Mouse (Mus musculus) right cerebral cortex, postnatal 10 days (tissue): Measurements from ENCODE around the gene Sox6.

ENCODE experiments used
- DNase-seq, 2 experiments: peaks; one replicate each; pipeline ENCODE4 v3.0.0; 2021; ENCODE audit warnings: low spot score in 2 of 2

Sox6 gene

GRCm38 (mm10) chr7:115550197-115550804 lies 488.3 kb downstream of the Sox6 start:
- DNase-seq: no peak

DNA sequence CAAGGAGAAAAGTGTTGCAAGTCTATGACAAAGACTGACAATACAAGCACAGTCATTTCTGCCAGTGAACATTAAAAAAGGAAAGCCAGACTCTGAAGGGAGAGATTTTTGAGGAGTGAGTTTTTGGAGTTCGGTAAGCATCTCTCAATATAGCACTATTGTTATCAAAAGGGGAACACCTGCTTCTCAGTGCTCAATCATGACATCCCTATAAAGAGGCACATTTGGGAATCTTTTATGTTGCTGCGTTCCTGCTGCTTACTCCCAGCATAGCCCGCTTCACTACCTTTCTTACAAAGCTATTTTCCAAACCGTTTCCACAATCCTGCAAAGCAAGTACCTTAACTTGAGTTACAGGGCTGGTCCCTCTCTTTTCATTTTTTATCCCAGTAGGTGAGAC lies 488.9 kb downstream of the Sox6 start:
- DNase-seq: no peak

GRCm38 (mm10) chr7:115545585-115546374 lies 492.8 kb downstream of the Sox6 start:
- no peak for DNase-seq

DNA sequence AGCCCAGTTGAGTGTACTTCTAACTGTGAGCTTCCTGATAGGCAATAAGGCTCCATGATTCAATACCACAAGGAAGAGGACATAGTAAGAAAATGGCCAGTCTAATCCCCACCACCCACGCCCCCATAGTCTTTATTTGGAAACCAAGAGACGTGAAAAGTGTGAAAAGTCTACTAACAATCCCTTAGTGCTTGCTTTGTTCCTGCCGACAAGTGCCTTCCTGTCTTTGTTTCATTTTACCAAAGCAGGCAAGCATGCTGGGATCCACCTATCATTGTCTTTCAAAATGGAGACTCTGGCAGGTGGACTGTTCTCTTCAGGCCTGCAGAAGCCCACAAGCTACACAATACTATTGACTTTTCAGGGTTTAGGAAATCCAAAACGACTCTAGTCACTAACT lies 495.0 kb downstream of the Sox6 start:
- DNase-seq: no peak

- DNase-seq: no peak
These were observed 498.3 kb downstream of the Sox6 start for GRCm38 (mm10) chr7:115540261-115540660.

DNA sequence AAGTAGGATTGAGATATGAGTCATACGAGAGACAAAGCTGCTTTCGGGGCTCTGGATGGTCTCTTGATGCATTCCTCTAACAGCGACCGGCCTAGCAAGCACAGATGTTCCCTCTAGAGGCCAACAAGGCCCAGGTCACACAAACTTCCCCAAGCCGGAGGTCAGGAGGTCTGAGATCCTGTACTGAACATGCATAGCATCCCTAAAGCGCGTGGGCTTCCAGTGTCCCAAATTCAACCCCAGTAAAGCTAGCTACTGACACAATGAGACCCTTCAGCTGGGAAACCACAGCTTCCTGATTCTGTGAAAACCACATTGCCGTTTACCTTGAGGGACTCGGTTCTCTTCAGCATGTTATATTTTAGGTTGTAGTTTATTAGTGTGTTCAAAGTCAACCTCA lies 499.6 kb downstream of the Sox6 start:
- DNase-seq: no peak

GRCm38 (mm10) chr7:115537636-115538035 lies 501.0 kb downstream of the Sox6 start:
- peak in 1 of 2 experiments; percentile 22 for DNase-seq

GRCm38 (mm10) chr7:115536521-115536920 lies 502.1 kb downstream of the Sox6 start:
- DNase-seq: no peak

DNA sequence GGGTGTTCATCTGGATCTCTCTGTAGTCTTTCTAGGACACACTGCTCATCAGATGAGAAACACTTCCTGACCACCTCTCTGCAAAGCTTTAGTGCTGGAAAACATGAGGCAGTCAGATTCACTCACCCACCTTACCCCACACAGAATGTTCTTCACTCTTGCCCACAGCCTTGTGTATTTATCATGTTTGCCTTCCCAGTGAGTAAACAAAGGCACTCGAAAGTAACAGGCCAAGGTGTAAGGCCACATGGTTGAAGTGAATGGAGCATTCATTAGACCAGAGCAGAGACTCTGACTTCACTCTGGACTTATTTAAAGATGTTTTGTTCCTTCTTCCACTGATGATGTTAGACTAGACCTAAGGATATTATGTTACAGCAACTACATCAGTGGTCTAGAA lies 506.7 kb downstream of the Sox6 start:
- no peak for DNase-seq

DNA sequence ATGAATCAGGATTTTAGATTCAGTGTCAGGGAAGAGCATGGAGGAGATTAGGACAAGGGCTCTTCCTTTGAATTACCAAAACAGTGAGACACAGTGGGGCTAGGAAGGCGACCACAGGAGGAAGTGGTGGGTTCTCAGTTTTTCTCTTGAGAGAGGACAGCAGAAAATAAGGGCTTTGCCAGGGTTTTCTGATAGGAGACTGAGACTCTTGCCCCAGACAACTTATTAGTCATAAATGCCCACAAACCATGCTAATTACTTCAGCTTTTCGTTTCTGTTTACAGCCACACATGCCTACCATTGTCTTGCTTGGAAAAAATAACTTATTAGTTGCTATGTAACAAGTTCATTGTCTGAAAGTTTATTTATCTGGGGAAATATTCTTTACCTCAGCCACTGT lies 507.4 kb downstream of the Sox6 start:
- DNase-seq: no peak

DNA sequence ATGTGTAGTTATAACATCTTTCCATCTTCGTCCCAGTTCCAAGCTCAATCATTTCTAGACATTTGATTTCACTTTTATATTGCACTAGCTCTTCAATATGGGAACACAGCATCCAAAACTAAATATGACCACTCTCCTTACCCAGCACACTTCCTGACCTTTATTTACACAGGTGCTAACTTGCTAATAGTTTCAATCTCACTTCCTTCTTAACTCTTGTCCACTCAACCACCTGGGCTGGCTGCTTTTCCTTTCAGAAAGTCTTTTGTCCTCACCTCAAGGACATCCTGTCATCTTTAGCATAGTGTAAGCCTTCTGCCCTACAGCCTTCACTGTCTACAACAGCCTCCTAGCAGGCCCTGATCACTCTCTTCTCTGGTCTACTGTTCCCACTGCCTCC lies 520.9 kb downstream of the Sox6 start:
- DNase-seq: no peak

DNA sequence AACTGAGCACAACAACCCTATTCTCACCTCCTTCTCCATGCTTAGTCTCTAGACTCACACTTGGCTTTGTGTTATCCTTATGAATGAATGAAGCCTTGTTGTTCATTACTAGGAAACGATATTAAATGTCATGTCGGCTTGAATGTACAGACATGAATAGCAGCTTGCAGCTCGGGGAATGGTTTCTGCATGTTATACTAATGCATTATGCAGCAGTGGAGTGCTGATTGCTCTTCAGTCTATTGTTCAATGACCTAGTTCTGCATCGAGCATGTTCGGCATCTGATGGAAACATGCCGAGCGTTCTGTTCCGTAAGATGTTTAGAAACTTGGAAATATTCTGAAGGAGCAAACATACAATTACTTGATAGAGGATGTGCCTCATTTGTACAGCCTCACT lies 524.9 kb downstream of the Sox6 start:
- no peak for DNase-seq

- DNase-seq: no peak
These were observed 526.8 kb downstream of the Sox6 start for GRCm38 (mm10) chr7:115511777-115512176.

- no peak for DNase-seq
These were observed 527.5 kb downstream of the Sox6 start for GRCm38 (mm10) chr7:115511091-115511490.

DNA sequence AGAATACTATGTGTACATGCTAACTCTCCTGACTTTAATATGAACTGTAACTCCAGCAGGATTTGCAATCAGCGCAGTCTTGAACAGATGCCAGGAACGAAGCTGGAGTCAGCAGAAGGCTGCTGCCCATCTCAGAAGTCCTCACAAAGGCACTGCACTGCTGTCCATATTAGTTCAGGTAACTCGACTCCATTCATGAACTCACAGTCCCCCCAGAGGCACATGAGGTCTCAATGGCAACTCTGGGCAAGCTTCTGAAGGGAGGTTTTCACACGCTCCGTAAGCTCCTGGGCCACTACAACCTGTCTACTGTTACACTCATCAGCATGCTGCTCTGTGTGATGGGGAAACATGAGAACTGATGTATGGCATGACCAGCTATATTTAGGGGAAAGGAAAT lies 528.6 kb downstream of the Sox6 start:
- DNase-seq: no peak

DNA sequence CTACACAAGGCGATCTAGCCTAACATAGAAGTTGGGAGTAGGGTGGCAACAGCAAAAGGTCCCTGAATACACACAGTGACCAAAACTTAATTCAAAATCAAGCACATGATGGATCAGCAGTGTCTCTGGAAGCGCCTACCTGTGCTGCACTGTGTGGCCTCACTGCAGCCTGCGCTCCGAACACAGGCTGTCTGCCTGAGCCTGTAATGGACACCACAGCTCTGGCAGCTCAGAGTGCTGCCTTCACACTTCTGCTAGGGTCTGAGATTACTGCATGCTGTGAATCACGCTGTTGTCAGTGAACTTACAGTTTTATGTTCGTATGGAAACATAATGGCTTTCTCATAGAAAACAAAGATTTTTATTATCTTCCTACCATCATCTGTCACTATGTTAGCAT lies 532.2 kb downstream of the Sox6 start:
- no peak for DNase-seq

DNA sequence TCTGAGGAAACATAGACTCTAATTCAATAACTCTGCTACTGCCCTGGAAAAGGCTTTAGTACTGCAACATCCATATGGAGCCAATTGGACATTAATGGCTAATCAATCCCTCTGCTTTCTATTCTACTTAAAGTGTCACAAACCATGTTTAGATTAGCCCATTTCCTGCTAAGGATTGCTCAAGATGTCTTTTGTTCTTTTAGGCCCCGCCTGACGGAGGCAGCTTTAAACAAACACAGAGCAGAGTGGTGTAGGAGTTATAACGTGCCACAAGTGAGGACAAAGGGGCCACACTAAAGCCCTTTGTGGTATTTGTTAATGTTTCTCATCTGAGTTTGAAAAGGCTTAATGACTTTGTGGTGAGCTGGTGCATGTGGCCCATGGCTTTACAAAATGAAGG lies 537.1 kb downstream of the Sox6 start:
- DNase-seq: no peak

GRCm38 (mm10) chr7:115500825-115501224 lies 537.8 kb downstream of the Sox6 start:
- no peak for DNase-seq

DNA sequence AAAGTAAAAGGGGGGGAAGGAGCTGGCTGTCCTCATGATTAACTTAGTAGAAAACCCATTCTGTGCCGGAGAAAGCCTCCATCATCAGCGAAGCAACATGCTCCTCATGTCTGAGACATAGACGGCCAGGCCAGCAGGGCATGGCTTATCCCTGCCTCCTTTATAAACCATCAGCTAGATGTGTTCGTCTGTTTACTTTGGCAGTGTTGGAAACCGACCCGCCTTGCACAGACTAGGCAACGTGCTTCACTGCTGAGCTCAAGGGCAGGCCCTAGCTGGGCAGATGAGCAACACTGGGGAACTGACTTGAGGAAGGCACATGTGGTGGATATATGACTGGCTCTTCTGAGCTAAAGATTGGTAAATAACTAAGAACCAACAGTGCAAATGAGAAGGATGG lies 538.4 kb downstream of the Sox6 start:
- DNase-seq: no peak

GRCm38 (mm10) chr7:115491721-115492120 lies 546.9 kb downstream of the Sox6 start:
- DNase-seq: no peak

DNA sequence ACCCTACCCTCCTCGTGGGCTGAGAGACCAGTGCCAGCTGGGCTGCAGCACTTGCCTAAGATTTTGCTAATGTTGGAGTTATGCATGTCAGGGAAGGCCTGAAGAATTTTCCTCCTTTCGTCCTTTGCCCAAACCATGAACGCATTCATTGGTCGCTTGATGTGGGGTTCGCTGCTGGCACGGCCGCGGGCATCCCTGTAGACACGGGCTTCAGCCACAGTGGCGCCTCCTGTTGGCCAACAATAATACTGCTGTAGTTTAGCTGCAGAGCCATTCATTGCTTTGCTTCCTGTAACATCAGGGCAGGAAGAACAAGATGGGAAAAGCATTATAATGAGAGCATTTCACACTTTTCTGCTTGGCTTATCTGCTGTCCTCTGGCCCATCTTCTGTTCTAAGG lies 549.0 kb downstream of the Sox6 start:
- DNase-seq: no peak

DNA sequence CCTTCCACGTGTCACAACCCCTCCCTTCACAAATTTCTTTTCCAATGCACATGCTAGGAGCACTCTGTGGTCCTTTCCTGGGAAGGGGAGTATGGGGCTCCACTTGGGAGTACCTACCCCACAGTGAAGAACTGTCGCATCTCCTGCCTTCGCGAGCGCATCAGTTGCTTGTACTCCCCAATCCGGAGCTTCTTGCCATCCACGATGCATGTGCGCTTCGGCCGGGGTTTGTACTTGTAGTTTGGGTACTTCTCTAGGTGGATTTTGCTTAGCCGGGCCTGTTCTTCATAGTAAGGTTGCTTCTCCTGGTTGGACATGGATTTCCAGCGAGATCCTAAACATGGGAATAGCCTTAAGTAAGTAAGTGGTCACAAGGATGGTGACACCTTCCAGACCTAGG lies 552.2 kb downstream of the Sox6 start:
- DNase-seq: no peak

- DNase-seq: no peak
These were observed 552.8 kb downstream of the Sox6 start for GRCm38 (mm10) chr7:115485664-115486409.
